Mouse (Mus musculus) gastrocnemius, postnatal 10 days (tissue): ENCODE measurements at regions not wholly inside any gene's neighbourhood (a gene's known extent, or its start where the extent isn't known, plus 50 kb on each side); places are given as distances from the start of the nearest gene placed in this dataset.
A peak's percentile ranks its signal among the peaks of the same experiment; 100 is the strongest.

Experiments used
- DNase-seq: peaks from one replicate; pipeline ENCODE4 v3.0.0; 2021; ENCODE audit warnings: mixed read lengths

GRCm38 (mm10) chr5:52092273-52092672 lies 98.0 kb downstream of the Dhx15 start:
- no peak for DNase-seq

- DNase-seq: no peak
Observed at GRCm38 (mm10) chr5:52088131-52088530, 102.2 kb downstream of the Dhx15 start.

- DNase-seq: no peak
Observed at GRCm38 (mm10) chr5:52086766-52087429, 103.4 kb downstream of the Dhx15 start.

- no peak for DNase-seq
Observed at GRCm38 (mm10) chr5:52080268-52080667, 110.0 kb downstream of the Dhx15 start.

GRCm38 (mm10) chr5:52077696-52078095 lies 112.6 kb downstream of the Dhx15 start:
- no peak for DNase-seq

- no peak for DNase-seq
Observed at GRCm38 (mm10) chr5:52075096-52075495, 115.2 kb downstream of the Dhx15 start.

GRCm38 (mm10) chr5:52064804-52065451 lies 125.4 kb downstream of the Dhx15 start:
- DNase-seq: peak; percentile 88

GRCm38 (mm10) chr5:52062214-52062613 lies 128.1 kb downstream of the Dhx15 start:
- no peak for DNase-seq

- DNase-seq: no peak
Observed at GRCm38 (mm10) chr5:52061226-52061625, 129.1 kb downstream of the Dhx15 start.

GRCm38 (mm10) chr5:52057261-52057660 lies 133.1 kb downstream of the Dhx15 start:
- no peak for DNase-seq

- DNase-seq: no peak
Observed at GRCm38 (mm10) chr5:52052072-52052465, 138.2 kb downstream of the Dhx15 start.

GRCm38 (mm10) chr5:52051383-52052071 lies 138.8 kb downstream of the Dhx15 start:
- no peak for DNase-seq

GRCm38 (mm10) chr5:52048790-52049189 lies 141.5 kb downstream of the Dhx15 start:
- no peak for DNase-seq

- DNase-seq: no peak
Observed at GRCm38 (mm10) chr5:52046704-52047103, 143.6 kb downstream of the Dhx15 start.

- no peak for DNase-seq
Observed at GRCm38 (mm10) chr5:52044101-52044500, 146.2 kb downstream of the Dhx15 start.

GRCm38 (mm10) chr5:52041447-52041846 lies 148.9 kb downstream of the Dhx15 start:
- DNase-seq: no peak

GRCm38 (mm10) chr5:52040427-52041312 lies 149.6 kb downstream of the Dhx15 start:
- DNase-seq: no peak

- no peak for DNase-seq
Observed at GRCm38 (mm10) chr5:52035339-52035738, 155.0 kb downstream of the Dhx15 start.

GRCm38 (mm10) chr5:52027478-52027877 lies 162.8 kb downstream of the Dhx15 start:
- no peak for DNase-seq

GRCm38 (mm10) chr5:52026148-52026547 lies 164.2 kb downstream of the Dhx15 start:
- DNase-seq: no peak

- no peak for DNase-seq
Observed at GRCm38 (mm10) chr5:52023212-52023611, 167.1 kb downstream of the Dhx15 start.

- no peak for DNase-seq
Observed at GRCm38 (mm10) chr5:52016992-52017391, 173.3 kb downstream of the Dhx15 start.
